Mouse (Mus musculus): ENCODE data around the gene Lyrm9. TPM values are rescaled to one million over a fixed set of nuclear protein-coding genes. Genes with fewer than 3 reads are reported as not detected.

Lyrm9 gene
- polyA plus RNA-seq, 1 experiment: 21.2 TPM

DNA sequence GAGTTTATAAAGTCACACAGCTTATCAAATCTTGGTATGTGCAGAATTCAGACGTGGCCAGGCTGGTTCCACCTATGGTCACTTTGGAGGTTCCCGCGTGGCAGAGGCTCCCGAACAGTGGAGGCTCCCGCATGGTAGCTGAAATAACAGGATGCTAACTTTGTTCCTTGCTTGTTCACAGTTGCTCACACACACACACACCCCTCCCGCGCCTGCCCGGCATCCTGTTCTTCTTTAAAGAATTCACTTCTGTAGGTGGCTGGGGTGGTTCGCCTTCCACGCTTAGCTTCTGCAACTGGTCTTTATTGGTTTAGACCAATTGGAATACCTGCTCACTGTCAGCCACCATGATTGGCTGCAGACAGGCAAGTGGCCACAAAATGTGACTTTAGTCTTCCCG is 33.3 kb upstream of the Lyrm9 start:
- no peak for TF ChIP-seq POLR2A (IDR thresholded peaks at IDR 0.05; ENCODE audit: insufficient read depth, low read length)
- no peak for TF ChIP-seq EP300 (IDR thresholded peaks at IDR 0.05; ENCODE audit: insufficient read depth, low read depth, low read length)
- TF ChIP-seq CTCF (IDR thresholded peaks at IDR 0.05; ENCODE audit: low read depth, low read length): no peak
- no peaks in the 10 kb centered on the region for H3K9me3 ChIP-seq (replicated peaks; ENCODE audit: control insufficient read depth, insufficient read depth, low read length, poor library complexity, severe bottlenecking)
- H3K4me1 ChIP-seq (ENCODE audit: control insufficient read depth, insufficient read depth, low read length): no peaks in the 10 kb centered on the region
- no peaks in the 10 kb centered on the region for H3K27me3 ChIP-seq (ENCODE audit: control insufficient read depth, insufficient read depth, low read length, poor library complexity, severe bottlenecking)
- no peak overlapping the region for H3K9ac ChIP-seq (ENCODE audit: low read depth, poor library complexity, severe bottlenecking)
- no peak overlapping the region for H3K27ac ChIP-seq (ENCODE audit: insufficient read depth, low read length)
- H3K4me3 ChIP-seq (ENCODE audit: low read depth, low read length): no peak overlapping the region
- no peaks in the 10 kb centered on the region for H3K36me3 ChIP-seq (ENCODE audit: control insufficient read depth, insufficient read depth, low read length, poor library complexity, severe bottlenecking)

DNA sequence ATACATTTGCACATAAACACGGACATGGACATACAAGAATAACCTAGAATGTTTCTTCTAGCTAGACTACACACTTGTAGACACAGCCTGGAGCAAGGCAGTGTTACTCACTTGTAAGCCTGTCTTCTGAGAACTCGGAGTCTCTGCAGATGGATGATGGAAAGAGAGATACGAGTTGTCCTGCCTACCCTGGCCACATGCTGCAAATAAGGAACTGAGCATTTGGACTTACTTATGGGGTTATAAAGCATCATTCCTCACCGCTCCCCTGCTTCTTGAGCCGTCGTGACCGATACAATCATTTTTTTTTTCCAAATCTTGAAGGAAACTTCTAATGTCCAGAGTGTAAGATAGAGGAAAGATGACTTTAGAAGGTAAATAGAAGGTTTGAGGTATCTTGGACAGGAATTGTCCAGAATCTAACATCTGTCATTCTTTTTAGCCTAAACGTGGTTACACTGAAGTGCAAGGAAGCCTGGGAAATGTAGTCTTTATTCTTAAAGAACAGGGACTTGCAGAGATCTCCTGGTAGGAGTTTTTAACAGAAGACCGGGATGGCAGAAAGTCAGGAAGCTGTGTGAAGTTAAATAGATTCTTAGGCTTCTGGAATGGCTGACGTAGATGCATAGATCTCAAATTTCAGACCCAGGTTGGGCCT is 30.2 kb upstream of the Lyrm9 start:
- TF ChIP-seq POLR2A (IDR thresholded peaks at IDR 0.05; ENCODE audit: insufficient read depth, low read length) (no peak), CTCF (IDR thresholded peaks at IDR 0.05; ENCODE audit: low read depth, low read length) (no peak), EP300 (IDR thresholded peaks at IDR 0.05; ENCODE audit: insufficient read depth, low read depth, low read length) (no peak)
- no peaks in the 10 kb centered on the region for H3K36me3 ChIP-seq (ENCODE audit: control insufficient read depth, insufficient read depth, low read length, poor library complexity, severe bottlenecking)
- H3K27me3 ChIP-seq (ENCODE audit: control insufficient read depth, insufficient read depth, low read length, poor library complexity, severe bottlenecking): no peaks in the 10 kb centered on the region
- no peaks in the 10 kb centered on the region for H3K4me1 ChIP-seq (ENCODE audit: control insufficient read depth, insufficient read depth, low read length)
- H3K27ac ChIP-seq (ENCODE audit: insufficient read depth, low read length): no peak overlapping the region
- no peak overlapping the region for H3K4me3 ChIP-seq (ENCODE audit: low read depth, low read length)
- no peaks in the 10 kb centered on the region for H3K9me3 ChIP-seq (replicated peaks; ENCODE audit: control insufficient read depth, insufficient read depth, low read length, poor library complexity, severe bottlenecking)
- no peak overlapping the region for H3K9ac ChIP-seq (ENCODE audit: low read depth, poor library complexity, severe bottlenecking)

DNA sequence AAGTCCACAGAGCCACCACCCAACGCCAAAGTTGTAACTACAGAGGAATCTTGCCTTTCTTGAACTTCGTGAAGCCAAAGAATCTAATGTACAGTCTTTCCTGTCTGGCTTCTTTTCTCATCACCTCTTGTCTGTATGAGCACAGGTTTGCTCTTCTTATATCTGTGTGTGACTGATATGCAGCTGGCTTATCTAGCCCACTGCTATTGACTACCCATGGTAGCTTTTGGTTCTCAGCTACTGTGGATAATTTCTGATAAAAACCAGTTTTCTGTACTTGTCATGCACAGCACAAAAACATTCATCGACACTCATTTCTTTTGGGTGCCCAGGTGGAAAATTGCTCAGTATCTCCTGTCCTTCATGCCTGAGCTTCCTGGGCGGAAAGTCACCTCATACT is 25.3 kb upstream of the Lyrm9 start:
- H3K4me3 ChIP-seq (ENCODE audit: low read depth, low read length): no peak overlapping the region
- peaks cover 8% of the 10 kb centered on the region for H3K4me1 ChIP-seq (ENCODE audit: control insufficient read depth, insufficient read depth, low read length)
- TF ChIP-seq CTCF (IDR thresholded peaks at IDR 0.05; ENCODE audit: low read depth, low read length): no peak
- no peak for TF ChIP-seq EP300 (IDR thresholded peaks at IDR 0.05; ENCODE audit: insufficient read depth, low read depth, low read length)
- no peak for TF ChIP-seq POLR2A (IDR thresholded peaks at IDR 0.05; ENCODE audit: insufficient read depth, low read length)
- no peaks in the 10 kb centered on the region for H3K36me3 ChIP-seq (ENCODE audit: control insufficient read depth, insufficient read depth, low read length, poor library complexity, severe bottlenecking)
- no peaks in the 10 kb centered on the region for H3K9me3 ChIP-seq (replicated peaks; ENCODE audit: control insufficient read depth, insufficient read depth, low read length, poor library complexity, severe bottlenecking)
- no peaks in the 10 kb centered on the region for H3K27me3 ChIP-seq (ENCODE audit: control insufficient read depth, insufficient read depth, low read length, poor library complexity, severe bottlenecking)
- no peak overlapping the region for H3K9ac ChIP-seq (ENCODE audit: low read depth, poor library complexity, severe bottlenecking)
- H3K27ac ChIP-seq (ENCODE audit: insufficient read depth, low read length): no peak overlapping the region

DNA sequence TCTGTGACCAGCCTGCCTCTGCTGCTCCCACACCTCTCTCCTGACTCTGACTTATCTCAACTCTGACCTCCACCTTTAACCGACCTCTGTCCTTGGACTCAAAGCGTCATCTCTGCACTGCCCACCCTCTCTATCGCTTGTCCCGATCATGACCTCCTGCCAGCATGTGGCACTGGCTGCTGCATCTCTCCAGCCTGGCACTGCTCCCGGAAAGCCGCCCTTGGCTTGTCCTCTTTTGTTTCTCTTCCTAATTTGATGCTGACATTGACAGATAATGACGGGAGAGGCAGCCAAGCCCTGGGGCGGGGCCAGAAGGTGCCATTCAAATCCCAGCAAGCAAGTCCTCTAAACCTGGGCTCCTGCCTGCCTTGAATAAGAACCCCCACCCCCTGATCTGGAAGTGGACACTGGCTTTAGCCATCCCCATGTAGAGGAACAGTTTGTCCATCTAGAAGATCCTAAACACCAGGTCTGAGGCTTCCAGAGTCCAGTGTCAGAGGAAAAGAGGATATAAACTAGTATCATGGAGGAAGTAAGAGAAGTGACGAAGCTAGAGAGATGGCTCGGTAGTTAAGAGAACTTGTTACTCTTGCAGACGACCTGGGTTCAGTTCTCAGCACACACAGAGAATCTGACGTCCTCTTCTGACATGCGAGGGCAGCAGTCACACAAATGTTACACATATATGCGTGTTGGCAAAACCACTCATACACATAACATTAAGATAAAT is 22.6 kb upstream of the Lyrm9 start:
- peaks cover 10% of the 10 kb centered on the region for H3K4me1 ChIP-seq (ENCODE audit: control insufficient read depth, insufficient read depth, low read length)
- no peak overlapping the region for H3K27ac ChIP-seq (ENCODE audit: insufficient read depth, low read length)
- no peaks in the 10 kb centered on the region for H3K9me3 ChIP-seq (replicated peaks; ENCODE audit: control insufficient read depth, insufficient read depth, low read length, poor library complexity, severe bottlenecking)
- H3K9ac ChIP-seq (ENCODE audit: low read depth, poor library complexity, severe bottlenecking): no peak overlapping the region
- no peaks in the 10 kb centered on the region; the same call in 1 of the 2 replicates for H3K27me3 ChIP-seq (ENCODE audit: control insufficient read depth, insufficient read depth, low read length, poor library complexity, severe bottlenecking)
- no peak for TF ChIP-seq POLR2A (IDR thresholded peaks at IDR 0.05; ENCODE audit: insufficient read depth, low read length)
- TF ChIP-seq EP300 (IDR thresholded peaks at IDR 0.05; ENCODE audit: insufficient read depth, low read depth, low read length): peak; percentile 57; the same call in 1 of the 2 replicates
- no peak for TF ChIP-seq CTCF (IDR thresholded peaks at IDR 0.05; ENCODE audit: low read depth, low read length)
- no peak overlapping the region for H3K4me3 ChIP-seq (ENCODE audit: low read depth, low read length)
- H3K36me3 ChIP-seq (ENCODE audit: control insufficient read depth, insufficient read depth, low read length, poor library complexity, severe bottlenecking): no peaks in the 10 kb centered on the region

DNA sequence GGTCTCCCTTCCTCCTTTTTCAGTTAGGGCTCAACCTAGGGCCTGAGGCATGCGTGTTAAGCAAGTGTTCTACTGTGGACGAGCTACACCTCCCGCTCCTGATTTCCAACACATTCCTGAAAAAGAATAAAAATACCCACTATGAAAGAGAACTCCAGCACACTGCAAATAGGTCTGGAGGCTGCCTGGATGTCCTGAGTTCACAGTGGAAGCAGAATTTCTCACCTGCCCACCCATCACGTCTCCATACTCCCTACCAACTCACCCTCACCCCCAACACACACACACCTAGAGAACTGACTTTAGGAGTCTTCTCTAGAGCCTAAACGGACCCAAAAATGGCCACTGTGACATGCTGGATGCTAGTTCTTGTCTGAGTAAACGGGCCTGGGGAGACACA is 21.8 kb upstream of the Lyrm9 start:
- H3K27ac ChIP-seq (ENCODE audit: insufficient read depth, low read length): no peak overlapping the region
- TF ChIP-seq EP300 (IDR thresholded peaks at IDR 0.05; ENCODE audit: insufficient read depth, low read depth, low read length): no peak
- no peak for TF ChIP-seq CTCF (IDR thresholded peaks at IDR 0.05; ENCODE audit: low read depth, low read length)
- TF ChIP-seq POLR2A (IDR thresholded peaks at IDR 0.05; ENCODE audit: insufficient read depth, low read length): no peak
- no peaks in the 10 kb centered on the region for H3K9me3 ChIP-seq (replicated peaks; ENCODE audit: control insufficient read depth, insufficient read depth, low read length, poor library complexity, severe bottlenecking)
- peaks cover 10% of the 10 kb centered on the region for H3K4me1 ChIP-seq (ENCODE audit: control insufficient read depth, insufficient read depth, low read length)
- H3K36me3 ChIP-seq (ENCODE audit: control insufficient read depth, insufficient read depth, low read length, poor library complexity, severe bottlenecking): no peaks in the 10 kb centered on the region
- no peak overlapping the region for H3K9ac ChIP-seq (ENCODE audit: low read depth, poor library complexity, severe bottlenecking)
- no peaks in the 10 kb centered on the region; the same call in 1 of the 2 replicates for H3K27me3 ChIP-seq (ENCODE audit: control insufficient read depth, insufficient read depth, low read length, poor library complexity, severe bottlenecking)
- H3K4me3 ChIP-seq (ENCODE audit: low read depth, low read length): no peak overlapping the region

DNA sequence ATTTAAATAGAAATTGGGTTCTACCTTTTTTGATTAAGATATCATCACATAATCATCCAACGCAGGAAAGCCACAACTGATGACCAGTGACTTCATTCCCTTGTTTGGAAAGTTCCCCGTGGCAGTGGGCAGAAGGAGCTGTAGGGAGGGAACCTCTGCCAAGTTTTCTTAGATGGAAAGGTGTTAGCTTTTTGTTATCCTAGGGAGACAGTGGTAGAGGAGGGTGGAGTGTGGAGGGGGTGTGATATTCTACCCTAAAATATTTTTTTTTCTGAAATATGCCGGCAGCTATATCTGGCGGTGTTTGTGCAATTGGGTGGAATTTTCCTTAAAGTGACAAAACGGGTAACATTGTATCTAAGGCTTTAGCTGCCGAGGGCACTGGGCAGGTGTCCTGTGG is 21.2 kb upstream of the Lyrm9 start:
- no peaks in the 10 kb centered on the region for H3K36me3 ChIP-seq (ENCODE audit: control insufficient read depth, insufficient read depth, low read length, poor library complexity, severe bottlenecking)
- TF ChIP-seq EP300 (IDR thresholded peaks at IDR 0.05; ENCODE audit: insufficient read depth, low read depth, low read length) (no peak), CTCF (IDR thresholded peaks at IDR 0.05; ENCODE audit: low read depth, low read length) (no peak), POLR2A (IDR thresholded peaks at IDR 0.05; ENCODE audit: insufficient read depth, low read length) (no peak)
- no peaks in the 10 kb centered on the region for H3K9me3 ChIP-seq (replicated peaks; ENCODE audit: control insufficient read depth, insufficient read depth, low read length, poor library complexity, severe bottlenecking)
- no peak overlapping the region for H3K4me3 ChIP-seq (ENCODE audit: low read depth, low read length)
- no peak overlapping the region for H3K27ac ChIP-seq (ENCODE audit: insufficient read depth, low read length)
- H3K9ac ChIP-seq (ENCODE audit: low read depth, poor library complexity, severe bottlenecking): no peak overlapping the region
- peaks cover 10% of the 10 kb centered on the region for H3K4me1 ChIP-seq (ENCODE audit: control insufficient read depth, insufficient read depth, low read length)
- no peaks in the 10 kb centered on the region; the same call in 1 of the 2 replicates for H3K27me3 ChIP-seq (ENCODE audit: control insufficient read depth, insufficient read depth, low read length, poor library complexity, severe bottlenecking)
